Mouse (Mus musculus) heart, postnatal 0 days (tissue): ENCODE measurements at regions not wholly inside any gene's neighbourhood (a gene's known extent, or its start where the extent isn't known, plus 50 kb on each side); places are given as distances from the start of the nearest gene placed in this dataset.

Experiments
- CTCF ChIP-seq: IDR thresholded peaks from 2 replicates; pipeline ENCODE4 v1.5.1; 2016; ENCODE audit warnings: antibody characterized with exemption, control low read depth, low read depth
- EP300 ChIP-seq: IDR thresholded peaks from 2 replicates; pipeline ENCODE4 v1.6.1; 2016; ENCODE audit warnings: antibody characterized with exemption, low read depth

- no peak for TF ChIP-seq CTCF
- TF ChIP-seq EP300: no peak
These were observed 87.8 kb downstream of the Sox2 start for GRCm38 (mm10) chr3:34738001-34738400.
